Mouse (Mus musculus): Measurements from ENCODE around the gene Rbms3. TPM values are rescaled to one million over a fixed set of nuclear protein-coding genes. Genes with fewer than 3 reads are reported as not detected.

The Rbms3 gene
- total RNA-seq (2021), result 10 to 100 TPM; 10.9 to 11.6 TPM

DNA sequence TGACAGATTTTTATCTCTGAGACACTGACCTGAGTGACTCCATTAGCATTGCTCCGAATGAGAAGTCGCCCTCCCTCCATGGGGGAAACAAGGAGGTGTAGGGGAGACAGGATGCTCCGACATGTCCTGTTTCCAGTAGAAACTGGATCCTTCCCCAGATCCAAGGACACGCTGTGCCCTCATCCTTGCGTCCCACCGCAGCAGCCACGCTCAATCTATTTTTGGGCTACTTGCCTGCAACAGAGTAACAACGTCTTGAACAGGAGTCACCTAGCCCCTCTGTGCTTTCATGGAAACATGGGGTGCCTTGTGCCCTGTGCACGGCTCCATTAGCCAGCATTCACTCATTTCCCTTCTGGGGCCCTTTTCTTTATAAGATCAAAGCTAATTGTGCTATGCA lies at the start of gene Rbms3:
Gene Rbms3, minus strand, starts transcription at position 143 of the 400 bp plus-strand sequence.
- DNase-seq, result no peak
- intact Hi-C loops (cut with DNase I), result no loop called here

DNA sequence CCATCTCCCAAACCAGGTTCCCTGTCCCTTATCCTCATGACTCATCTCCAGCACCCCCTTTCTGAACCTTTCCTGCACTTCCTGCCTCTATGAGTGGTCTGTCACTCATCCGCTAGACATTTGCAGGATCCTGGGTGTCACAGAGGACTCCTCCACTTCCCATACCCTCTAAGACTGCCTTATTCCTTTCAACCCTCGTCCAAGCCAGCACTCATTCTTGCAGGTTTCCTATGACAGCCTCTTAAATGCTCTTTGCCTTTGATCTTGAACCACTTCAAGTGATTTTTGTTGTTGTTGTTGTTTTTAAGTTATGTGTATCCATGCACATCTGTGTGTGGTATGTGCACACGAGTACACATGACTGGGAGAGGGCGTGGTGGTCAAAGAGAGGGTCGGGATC lies 43.6 kb upstream of the Rbms3 start:
- no peak for DNase-seq
- intact Hi-C loops (cut with DNase I), result no loop called here

DNA sequence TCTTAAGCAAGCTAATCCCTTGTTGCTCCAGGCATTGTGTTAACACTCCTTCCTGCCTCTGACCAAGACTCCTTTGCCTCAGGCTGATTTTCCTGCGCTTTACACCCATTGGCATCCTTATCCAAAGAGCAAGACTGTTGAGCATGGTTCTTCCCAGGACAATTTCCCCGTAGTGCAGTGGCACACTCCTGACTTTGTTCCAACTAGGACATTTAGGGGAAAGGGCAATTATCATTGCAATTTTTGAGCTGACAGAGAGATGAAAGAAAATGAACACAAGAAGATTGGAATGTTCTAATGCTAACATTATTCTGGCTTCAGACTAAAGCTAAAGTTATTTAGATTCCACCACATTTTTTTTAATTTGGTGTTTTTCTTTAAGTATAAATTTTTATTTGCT lies 24.9 kb upstream of the Rbms3 start:
- intact Hi-C loops (cut with DNase I), result no loop called here
- no peak for DNase-seq

DNA sequence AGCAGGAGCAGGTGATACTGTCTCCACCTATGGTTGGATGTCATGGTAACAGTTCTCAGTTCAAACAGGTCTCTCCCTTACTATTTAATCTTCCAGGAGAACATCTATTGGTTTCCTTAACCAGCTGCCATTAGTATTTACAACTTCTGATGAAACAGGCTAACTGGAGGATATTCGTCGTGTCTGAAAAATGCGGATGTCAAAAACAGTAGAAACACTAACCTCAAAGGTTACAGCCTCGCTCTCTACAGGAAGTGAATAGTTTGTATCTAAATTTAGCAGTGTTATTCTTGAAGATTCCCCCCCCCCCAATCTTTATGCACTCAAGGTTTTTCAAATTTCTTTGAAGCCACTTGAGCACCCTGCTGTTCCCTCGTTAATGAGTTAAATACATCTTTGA lies 23.9 kb upstream of the Rbms3 start:
- intact Hi-C loops (cut with DNase I), result no loop called here
- no peak for DNase-seq

DNA sequence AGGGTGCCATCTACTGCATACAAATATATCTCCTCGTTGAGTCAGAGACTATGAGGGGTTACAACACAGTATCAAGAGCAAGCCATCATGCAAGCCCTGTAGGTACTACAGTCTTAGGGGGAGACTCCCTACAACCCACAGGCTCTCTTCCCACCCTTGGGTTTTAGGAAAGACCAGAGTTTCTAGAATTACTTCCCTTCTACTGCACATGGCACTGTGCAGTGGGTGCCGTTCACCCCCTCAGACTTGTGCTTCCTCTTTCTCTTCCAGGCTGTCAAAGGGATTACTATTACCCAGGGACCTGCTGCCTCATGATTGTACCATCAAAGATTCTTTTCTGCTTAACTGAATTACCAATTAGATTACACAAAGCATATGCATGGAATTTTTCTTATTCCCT lies 16.4 kb upstream of the Rbms3 start:
- intact Hi-C loops (cut with DNase I), result no loop called here
- DNase-seq, result no peak

DNA sequence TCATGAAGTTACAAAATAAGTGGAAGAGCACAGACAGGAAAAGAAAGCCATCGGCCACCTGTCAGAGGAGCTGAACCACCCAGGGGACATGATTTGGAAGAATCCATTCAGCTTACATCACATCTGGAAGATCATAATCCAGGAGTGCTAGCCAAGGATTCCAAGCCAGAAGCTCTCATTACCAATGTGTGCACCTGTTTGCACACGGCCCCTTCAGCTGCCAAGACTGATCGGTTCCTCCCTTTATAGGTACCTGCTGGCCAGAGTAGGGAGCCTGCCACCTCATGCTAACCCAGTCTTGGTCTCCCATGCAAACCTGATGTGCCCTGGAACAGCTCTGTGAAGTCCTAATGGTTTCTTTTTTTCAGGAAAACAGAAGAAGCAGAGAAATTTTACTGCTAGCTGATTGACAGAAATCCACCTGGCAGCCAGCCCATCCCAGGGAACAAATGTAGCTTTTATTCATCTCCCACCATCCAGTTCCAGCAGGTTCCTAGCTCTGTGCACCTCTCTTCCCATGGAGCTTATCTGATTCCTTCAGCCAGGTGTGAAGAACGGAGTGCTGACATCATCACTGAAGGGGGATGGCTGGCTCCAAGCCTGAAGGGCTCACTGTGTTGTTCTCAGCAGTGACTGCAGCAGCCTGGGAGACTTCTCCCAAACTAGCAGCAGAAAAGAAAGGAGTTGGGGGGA lies 11.5 kb upstream of the Rbms3 start:
- DNase-seq, result no peak
- intact Hi-C loops (cut with DNase I), result no loop called here

DNA sequence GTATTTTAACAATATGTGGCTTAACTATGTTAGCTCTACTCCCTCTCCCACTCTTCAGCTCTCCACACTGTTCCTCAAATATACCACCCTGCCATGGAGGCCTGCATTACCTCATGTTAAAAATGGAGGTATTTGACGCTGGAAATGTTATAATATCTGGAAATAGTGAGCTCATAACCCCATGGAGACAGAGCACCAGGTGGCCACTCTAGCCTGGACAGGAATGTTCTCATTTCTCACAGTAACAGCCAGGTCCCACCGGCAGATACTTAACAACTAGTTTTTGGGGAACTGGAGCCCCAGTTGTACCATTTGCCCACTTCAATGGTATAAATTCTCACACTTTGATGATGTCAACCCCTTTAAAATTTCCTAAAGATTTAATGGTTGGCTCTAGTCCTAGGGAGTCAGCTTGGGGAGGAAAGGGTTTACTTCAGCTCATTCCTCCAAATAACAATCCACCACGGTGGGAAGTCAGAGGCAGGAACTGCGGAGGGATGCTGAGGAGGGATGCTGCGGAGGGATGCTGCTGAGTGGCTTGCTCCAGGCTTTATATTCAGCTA lies 9.0 kb upstream of the Rbms3 start:
- DNase-seq, result no peak
- intact Hi-C loops (cut with DNase I), result no loop called here

DNA sequence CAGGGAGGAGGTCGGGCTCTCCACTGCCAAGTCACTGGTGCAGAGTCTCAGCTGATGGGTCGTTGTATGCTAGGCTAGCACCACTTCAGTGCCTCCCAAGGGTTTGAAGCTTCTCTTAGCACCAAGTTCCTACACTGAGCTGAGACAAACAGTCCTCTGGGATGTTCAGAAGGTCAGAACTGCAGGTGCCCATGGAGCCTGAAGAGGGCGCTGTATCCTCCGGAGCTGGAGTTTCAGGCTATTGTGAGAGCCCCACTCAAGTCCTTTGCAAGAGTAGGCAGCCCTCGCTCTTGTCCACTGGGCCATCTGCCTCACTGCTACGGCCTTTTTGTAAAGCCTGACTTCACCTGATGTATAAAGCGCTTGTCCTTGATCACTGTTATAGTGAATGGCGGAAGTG lies 6.8 kb upstream of the Rbms3 start:
- intact Hi-C loops (cut with DNase I), result no loop called here
- no peak for DNase-seq

DNA sequence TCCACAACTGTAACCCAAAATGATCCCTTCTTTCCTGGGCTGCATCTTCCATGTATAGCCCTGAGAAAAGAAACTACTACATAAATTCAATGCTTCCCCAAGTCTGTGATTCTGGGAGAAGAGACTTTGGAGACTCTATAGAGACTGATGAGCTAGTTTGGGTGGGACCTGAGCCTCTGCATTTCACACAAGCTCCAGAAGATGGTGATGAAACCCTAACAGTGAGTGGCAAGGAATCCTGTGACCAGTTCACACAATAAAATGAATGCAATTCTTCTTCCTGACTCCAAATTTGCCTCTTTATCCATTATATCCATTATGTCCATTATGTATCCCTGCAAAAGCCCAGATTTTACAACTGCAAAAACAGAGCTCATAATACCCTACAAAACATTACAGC lies 2.5 kb downstream of the Rbms3 start:
- DNase-seq, result no peak
- intact Hi-C loops (cut with DNase I), result no loop called here

DNA sequence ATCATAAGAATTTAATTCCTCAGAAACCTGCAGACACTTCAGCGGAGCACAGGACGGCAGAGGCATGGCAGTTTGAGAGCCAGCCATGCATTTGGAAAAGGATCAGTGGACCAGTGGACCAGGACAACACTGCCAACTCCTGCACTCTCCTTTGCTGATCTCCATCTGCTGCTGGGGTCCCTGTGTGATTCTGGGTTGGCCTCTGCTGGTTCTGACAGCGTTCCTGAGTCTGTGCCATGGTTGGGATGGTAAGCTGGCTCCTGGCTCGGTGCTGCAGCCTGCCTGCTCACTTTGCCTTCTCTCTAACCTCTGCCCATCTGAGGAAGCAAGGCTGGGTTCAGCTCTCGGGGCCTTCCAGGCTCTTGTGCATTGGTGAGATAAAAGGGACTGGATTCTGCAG lies 28.9 kb downstream of the Rbms3 start:
- intact Hi-C loops (cut with DNase I), result no loop called here

DNA sequence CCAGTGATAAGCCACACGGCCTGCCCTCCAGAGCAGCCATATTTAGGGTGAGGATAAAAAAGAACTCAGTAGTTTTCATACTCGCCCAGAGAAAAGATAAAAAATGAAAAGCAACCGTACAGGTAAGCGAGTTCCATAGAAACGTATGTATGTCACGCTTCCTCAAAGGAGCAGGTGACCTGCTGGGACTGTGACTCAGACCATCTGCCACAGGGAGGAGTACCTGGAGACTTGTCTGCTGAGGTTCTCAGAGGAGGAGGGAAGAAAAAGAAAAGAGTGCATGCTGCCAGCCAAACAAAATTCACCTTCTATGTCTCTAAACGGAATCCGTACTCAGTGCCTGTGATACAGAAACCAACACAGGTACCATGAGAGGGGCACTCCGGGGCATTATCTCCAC lies 30.4 kb downstream of the Rbms3 start:
- intact Hi-C loops (cut with DNase I), result no loop called here

More for the DNA sequence above, 28.9 kb downstream of the Rbms3 start:
- no peak for DNase-seq

DNA sequence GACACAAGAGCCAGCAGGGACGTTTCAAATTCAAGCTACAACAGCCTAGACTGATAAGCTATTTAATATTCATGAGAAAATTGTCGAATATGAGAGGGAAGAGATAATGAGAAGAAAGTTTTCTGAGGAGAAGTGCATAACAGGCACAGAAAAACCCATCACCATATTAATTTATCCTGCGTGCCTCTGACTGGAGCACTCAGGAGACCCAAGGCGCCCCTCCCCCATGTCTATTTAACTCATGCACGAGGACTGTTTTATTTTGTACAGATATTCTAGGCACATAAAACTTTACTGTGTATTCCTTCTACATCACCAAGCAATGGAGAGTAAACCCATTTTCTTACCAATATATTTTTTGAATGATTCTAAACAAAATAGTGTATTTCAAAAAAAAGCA lies 33.6 kb downstream of the Rbms3 start:
- no peak for DNase-seq
- intact Hi-C loops (cut with DNase I), result no loop called here

More for the DNA sequence above, 30.4 kb downstream of the Rbms3 start:
- DNase-seq, result no peak

DNA sequence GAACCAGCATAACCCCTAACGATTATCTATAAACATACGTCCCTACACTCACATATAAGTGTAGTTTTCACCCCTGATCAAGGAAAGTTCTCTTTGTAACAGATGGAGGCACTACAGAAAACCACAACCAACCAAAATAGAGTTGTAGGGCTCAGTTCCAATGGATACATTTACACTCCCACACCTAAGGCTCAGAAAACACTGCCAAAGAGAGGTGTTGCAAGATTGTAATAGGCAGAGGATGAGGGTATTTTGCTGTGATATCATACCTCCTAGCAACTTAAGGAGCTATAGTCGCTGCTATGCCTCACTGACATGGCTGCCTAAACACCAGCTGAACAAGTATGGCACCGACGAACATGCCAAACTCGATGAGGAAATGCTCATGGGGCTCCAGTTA lies 44.4 kb downstream of the Rbms3 start:
- DNase-seq, result no peak

DNA sequence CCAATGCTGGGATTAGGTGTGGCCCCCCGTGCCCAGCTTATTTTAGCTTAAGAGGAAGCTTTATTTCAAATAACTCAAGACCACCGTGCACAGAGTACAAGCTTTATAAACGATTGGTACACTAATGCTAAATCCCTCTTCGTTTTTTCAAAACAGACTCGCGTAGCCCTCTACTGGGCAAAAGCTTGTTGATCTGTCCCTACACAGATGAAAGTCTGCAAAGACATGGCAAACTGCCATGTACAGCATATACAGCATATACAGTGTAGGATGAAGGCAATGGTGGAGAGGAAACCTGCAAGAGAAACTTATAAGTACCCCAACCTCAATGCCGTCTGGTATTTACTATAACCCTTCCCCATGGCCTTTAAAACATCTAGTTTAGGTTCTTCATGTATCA lies 46.1 kb downstream of the Rbms3 start:
- no peak for DNase-seq
- intact Hi-C loops (cut with DNase I), result no loop called here

More for the DNA sequence above, 44.4 kb downstream of the Rbms3 start:
- intact Hi-C loops (cut with DNase I), result no loop called here

DNA sequence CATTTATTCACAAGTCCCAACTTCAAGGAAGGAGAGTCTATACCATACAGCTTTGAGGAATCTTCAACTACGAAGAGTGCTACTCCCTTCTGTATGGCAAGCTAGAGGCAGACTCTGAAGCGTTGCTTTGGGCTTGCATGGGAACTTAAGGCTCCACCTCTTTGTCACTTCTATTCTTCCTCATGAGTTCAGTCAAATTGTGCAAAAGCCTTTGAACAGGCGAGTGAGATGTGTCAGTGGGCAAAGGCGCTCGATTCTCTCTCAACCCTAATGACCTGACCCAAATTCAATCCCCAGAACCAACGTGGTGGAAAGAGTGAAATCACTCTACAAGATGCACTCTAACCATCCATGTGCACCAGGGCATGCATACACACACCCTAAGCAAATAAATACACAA lies 47.1 kb downstream of the Rbms3 start:
- intact Hi-C loops (cut with DNase I), result no loop called here

DNA sequence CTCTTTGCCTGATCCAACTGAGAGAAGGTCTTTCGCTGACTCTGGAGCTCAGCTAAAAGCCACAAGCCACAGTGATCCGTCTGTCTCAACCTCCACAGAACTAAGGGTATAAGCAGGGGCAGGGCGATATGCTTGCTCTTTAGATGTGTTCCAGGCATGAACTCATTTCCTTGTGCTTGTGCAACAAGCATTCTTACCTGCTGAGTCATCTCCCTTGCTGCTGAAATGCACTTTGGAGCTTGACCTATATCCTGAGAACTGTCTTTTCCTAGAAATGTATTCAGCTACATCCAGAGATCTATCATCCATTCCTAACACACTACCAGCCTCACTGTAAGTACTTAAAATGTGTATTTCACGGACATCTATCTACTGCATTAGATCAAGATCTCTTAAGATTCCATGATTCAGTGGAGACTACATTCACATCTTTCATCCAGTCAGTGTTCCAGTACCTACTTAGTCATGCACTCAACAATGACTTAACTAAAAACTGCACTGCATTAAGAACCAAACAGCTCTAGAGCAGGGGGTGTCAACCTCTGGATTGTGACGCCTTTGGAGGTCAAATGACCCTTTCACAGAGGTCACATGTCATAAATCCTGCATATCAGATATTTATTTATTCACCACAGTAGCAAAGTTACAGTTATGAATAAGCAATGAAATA lies 58.4 kb downstream of the Rbms3 start:
- intact Hi-C loops (cut with DNase I), result no loop called here
- no peak for DNase-seq

More for the DNA sequence above, 47.1 kb downstream of the Rbms3 start:
- DNase-seq, result no peak

DNA sequence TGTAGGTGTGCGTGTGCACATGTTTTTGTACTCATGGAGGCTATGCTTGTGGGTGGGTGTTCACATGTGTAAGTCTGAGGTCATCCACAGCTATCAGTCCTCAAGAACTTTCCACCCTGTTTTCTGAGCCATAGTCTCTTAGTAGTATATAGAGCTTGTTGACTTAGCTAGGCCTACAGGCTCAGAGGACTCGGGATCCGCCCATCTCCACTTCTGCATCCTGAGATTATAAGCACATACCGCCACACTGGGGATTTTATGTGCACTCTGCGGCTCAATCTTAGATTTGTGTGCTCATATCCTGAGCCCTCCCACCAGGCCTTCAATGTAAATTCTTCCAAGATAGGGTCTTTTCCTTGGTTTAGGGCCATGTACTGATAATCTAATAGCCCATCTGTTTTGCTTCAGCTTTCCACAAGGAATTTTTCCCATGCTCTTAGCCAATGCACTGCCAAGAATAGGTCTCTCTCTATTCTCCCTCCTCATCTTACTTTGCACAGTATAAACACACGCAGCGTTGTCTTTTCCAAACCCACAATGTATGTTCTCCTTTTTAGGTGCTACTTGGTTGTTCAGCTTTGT lies 59.4 kb downstream of the Rbms3 start:
- intact Hi-C loops (cut with DNase I), result no loop called here

DNA sequence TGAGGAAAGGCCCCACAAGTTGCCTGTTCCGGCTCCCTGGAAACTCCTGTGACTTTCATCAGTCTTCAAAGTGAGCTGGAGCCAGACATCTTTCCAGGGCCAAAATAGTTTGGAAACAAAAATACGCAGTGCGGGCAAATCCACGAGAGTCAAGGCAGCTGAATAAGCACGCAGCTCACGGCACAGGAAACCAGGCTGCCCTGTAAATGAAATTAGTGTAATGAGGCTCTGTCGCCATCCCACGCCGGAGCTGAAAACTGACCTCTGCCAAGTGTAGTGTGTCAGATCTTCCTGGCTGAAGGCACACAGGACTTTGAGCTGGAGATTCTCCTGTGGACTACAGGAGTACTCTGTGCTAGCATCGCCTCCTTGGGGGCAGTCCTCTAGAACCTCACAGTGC lies 63.4 kb downstream of the Rbms3 start:
- intact Hi-C loops (cut with DNase I), result no loop called here
- peak in 1 of 2 experiments; percentile 3 for DNase-seq

More for the DNA sequence above, 59.4 kb downstream of the Rbms3 start:
- DNase-seq, result no peak

DNA sequence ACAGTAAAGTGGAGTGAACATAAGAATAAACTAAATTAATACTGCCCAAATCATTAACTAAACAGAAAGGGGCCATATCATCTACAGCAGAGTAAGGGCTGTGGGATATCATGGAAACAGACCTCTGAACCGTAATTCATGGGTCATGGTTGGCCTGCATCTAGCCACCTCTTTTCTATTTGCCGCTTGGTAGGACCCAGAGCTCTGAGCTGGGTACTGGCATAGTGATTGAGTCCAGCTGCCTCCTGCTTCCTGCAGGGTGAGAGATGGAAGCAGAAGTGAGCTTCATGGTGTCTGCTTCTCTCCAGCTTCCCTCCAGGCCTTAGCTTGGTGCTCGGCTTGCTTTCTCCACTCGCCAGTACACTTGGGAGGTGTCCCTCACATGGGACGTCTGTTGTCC lies 71.2 kb downstream of the Rbms3 start:
- no peak for DNase-seq
- intact Hi-C loops (cut with DNase I), result no loop called here

DNA sequence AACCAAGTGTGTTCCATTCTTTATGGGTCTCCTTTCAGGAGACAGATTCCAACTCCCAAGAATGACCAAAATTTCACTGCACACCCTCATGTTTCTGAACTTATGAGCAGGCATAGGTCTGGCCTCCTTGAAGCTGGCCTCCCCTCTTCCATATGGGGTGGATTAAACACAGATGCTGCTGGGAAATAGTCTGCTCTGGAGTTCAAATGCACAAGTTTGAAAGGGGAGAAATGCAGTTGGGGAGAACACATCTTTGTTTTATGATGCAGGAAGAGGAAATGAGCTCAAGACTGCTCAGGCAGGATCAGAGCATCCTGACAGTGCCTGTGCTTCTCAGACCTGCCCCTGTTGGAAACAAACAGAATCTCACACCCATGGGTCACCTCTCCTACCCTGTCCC lies 75.4 kb downstream of the Rbms3 start:
- no peak for DNase-seq
- intact Hi-C loops (cut with DNase I), result no loop called here

DNA sequence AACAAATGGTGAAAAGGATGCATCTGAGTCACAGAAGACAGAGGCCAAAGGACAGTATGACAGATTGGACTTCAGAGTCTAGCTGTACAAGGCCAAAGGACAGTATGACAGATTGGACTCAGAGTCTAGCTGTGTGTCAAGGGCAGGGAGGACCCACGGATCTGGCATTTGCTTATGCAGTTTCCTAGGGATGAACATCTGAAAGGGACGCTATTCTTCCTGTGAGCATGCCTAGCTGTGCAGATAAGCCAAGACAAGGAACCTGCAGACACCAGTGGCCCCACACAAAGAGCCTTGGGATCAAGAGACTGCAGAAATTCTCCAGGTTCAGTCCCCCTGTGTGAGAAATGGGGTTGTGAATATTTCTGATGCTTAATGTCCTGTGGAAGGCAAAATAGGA lies 100.4 kb downstream of the Rbms3 start:
- intact Hi-C loops (cut with DNase I), result no loop called here
- DNase-seq, result no peak

DNA sequence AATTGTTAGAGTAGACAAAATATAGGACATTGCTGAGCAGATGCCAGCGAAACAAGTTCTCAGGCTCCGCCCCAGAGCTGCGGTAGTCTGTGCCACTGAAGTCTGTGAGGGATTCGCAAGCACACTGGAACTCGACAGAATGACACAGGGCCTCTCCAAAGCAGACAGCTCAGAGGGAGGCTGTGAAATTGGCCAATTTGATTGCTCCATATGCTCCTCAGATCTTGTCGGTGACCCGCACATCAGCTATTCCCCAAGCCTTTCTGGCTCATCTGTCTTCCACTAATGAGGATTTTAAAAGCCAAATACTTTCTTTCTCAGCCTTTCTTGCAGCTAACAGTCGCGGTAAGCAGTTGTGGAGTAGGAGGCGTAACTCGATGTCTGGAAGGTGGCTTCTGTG lies 120.8 kb downstream of the Rbms3 start:
- intact Hi-C loops (cut with DNase I), result no loop called here
- DNase-seq, result no peak
